Mouse (Mus musculus) brain, adult 2 months (tissue): ENCODE measurements at regions not wholly inside any gene's neighbourhood (a gene's known extent, or its start where the extent isn't known, plus 50 kb on each side); places are given as distances from the start of the nearest gene placed in this dataset.
A peak's percentile ranks its signal among the peaks of the same experiment; 100 is the strongest.

ENCODE experiments used
- DNase-seq: peaks from one replicate; pipeline ENCODE4 v3.0.0; 2011; ENCODE audit warnings: low read depth, low spot score

DNA sequence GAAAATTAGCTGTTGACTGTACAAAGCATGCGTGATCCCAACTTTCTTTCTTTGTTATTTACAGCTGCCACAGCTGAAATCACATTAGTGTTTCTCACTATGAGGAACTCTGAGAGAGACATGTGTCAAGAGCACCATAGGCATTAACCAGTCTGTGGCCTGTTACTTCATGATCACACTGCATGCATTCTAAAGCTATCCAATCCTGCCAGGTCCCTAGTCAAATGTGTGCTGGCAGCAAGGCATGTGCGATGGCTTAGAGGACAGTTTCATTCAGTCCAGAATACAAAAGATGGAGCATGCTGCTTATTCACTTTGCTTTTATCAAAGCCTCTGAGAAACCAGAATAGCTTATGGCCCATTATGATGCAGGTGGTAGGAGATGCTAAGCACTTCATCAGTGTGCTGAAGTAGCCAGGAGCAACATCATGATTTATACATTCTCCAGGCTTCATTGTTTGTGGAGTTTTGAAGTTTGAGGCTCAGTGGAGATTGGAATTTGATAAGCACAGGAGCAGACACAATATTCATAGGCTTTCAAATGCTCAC lies 882.9 kb upstream of the Lrrn3 start:
- DNase-seq, result no peak

DNA sequence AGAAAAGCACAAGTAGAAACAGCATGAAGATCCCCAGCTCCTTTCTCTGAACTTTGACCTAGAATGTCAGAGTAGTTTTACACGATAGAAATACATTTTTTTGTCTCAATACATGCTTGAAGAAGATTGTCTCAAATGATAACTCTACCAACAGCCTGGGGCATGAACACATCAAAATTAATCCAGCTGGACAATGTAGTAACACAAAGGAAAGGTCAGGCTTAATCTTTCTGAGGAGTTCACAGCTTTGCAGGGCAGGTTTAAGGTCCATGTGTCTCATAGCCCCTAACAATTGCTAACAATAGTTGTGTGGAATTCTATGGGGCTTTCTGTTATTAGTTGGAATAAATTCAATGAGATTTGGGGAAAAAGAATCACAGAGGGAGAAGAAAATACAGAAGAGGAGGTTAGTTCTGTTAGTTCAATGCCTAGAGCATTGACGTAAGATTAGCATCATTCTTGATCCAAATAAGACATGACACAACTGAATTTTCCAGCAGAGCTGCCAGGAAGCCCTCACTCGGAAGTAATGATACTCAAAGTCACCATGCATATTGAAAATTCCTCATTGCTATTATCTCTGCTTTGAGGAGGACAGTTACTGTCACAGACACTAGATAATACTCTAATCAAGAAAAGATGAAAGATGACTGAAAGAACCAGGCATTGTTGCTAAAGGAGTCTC lies 852.9 kb upstream of the Lrrn3 start:
- no peak for DNase-seq

DNA sequence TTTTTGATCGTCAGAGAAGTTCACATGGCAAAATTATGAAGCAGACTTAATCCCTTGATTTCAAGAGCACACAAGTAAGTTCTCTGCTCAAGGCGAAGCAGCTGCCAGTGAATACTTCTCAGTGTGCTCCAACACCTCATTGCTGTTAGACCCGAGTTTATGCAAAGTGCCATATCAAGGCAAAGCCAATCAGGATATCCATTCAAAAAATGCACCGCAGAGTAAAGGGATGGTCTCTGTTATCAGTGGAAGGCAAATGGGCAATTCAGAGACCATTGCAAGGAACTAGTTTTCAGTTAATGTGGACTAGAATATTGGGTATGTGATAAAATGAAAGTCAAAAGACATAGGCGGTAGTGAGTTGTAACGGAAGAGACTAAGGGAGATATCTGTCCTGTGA lies 820.2 kb upstream of the Lrrn3 start:
- no peak for DNase-seq

DNA sequence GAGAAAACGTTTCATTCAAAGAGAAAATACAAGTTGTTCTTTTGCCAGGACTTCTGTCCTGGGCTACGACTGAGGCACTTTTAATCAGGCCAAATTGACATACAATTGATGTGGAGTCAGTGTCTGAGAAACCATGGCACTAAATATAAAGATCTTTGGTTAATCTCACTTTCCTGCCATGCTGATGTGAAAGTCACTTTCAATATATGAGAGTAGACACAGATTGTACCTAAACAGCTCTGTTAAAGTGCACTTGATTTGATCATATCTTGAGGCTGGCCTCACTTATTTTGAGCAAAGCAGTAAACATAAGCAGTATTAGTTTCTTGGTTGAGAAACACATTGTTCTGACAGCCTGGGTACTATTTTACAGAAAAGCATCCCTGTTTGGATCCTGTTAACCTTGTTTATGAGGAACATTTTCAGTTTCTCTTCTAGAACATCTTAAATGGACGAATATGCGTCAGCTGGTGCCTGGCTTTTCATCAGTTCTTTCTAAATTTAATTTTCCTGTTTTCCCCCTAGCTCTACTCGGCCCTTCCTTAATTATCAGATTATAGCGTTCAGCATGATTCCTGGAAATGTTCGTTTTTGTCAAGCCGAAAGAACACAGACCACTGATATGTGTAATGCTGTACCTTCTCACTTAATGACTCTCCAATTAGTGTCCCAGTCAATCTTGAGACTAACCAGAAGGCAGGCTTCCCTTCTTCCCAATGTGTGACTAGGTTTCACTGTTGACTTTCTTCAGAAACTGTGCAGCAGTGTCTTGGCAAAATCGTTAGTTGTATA lies 791.2 kb upstream of the Lrrn3 start:
- peak; percentile 2 for DNase-seq

DNA sequence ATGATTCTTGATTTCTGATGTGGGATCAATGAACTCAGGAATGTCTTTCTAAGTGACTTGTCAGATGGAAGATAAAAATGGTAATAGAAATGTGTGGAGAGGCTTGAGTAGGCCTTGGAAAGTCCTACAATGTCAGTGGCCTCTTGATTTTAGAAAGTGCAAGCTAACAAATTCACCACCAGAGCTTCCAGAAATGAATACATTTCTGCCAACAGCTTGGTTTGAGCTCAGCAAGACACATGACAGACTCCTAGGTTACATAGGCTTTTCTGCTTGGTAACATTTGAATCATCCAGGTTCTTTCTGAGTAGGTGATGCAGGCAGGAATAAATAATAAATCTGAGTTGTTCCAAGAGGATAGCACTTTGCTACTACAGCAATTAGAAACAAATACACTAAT lies 764.2 kb upstream of the Lrrn3 start:
- DNase-seq, result no peak

DNA sequence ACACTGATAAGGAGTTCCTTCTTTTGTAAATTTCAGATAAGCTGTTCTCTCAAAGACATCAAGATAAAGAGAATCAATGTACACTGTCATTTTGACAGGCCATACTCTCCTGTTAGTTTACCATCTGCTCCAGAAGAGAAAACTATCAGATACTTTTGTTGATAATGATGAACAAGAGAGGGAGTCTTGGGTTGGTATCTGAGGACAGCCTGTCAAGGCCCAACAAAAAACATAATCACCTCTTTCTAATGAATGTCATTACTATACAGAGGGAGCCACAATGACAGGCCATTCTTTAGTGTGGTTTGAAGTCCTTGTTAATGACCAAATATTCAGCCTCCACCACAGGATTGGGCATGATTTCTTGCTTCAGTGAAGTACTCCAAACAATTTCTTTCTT lies 743.0 kb upstream of the Lrrn3 start:
- DNase-seq, result no peak

DNA sequence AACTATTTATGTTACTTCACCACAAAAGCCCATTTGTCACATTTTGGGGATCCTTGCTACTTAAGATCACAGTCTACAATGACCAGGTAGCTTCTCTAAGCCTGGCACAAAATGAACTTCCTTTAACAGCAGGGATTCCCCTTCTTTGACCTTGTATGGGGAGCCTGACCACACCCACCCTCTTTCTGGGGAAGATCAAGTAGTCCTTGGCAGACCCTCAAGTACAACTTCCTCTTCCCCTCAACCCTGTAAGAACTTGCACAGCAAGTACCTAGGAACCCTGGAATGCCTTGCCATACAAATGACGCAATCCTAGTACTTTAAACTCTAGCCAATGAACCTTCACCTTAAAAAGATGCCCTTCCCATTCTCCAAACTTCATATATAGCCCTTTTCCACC lies 695.4 kb upstream of the Lrrn3 start:
- no peak for DNase-seq

DNA sequence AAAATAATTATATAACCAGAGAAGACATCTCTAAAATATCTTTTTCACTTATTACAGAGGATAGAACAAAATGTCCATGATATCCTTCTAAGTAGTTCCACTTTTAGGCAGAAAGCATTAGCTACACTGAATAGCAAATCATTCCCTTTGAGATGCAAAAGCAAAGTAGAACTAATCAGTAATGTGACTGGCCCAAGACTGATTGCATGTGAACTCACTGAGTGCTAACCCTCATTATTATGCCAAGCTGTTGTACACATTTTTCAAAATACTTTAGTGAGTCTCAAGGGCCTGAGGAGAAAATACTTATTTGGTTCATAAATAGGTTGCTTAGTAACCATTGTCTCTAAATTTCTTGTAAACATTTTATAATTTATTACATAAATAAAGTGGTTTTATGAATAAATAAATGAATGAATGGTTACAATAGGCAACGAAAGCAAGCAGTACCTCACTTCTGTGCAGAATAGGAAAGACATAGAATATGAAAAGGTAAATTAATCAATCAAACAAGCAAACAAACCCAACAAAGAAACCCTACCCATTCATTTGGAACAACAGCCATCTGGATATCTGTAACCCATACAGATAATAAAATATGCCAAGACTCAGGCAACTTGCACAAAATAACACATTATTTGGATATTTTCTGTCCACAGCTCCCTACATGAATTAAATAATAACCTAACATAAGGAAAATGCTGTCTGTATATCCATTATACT lies 693.9 kb upstream of the Lrrn3 start:
- no peak for DNase-seq

DNA sequence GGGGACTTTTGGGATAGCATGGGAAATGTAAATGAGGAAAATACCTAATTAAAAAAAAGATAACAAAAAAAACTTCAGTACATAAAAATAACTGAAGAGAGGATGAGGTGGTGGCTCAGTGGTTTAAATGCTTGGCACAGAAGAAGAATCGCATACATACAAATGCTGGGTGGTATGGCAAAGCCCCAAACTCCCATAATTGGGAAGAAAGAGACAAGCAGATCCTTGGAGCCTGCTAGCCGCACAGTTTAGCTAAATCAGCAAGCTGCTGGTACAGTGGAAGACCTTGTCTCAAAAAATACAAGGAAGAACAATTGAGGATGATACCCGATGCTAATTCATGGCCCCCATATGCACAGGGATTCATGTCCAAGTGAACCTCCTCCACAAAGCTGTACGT lies 661.7 kb upstream of the Lrrn3 start:
- DNase-seq, result peak; percentile 21

DNA sequence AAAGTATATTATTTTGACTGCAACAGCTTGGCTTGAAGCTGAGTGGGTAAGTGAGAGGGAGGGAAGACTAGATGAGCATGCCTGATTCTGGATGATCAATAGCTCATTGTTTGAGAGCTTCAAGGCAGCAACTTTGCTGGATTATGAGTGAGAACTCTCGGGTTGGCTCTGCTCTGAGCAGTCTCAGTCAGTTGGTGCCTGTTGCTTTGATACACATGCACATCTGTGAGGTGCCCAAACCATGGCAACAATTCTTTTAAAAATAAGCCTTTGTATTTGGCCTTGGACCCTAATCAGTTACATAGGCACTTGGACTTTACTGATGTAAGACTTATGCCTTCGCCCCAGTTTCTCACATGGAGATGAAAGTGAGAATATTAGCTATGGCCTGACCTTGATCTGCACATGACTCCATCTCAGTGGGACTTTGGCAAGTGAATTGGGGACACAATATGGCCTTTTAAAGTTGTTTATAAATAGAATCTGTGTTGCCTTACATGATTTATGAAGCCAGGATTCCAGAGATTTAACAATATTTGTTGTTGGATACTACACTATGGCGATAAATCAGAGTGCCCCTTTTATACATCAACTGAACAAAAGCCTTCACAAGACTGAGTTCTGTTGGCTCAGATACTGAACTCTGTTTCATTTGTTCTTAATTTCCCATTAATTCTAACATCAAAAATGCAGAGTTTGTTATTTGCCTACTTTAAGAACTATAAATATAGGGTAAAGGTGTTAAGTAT lies 652.6 kb upstream of the Lrrn3 start:
- DNase-seq, result peak; percentile 64

DNA sequence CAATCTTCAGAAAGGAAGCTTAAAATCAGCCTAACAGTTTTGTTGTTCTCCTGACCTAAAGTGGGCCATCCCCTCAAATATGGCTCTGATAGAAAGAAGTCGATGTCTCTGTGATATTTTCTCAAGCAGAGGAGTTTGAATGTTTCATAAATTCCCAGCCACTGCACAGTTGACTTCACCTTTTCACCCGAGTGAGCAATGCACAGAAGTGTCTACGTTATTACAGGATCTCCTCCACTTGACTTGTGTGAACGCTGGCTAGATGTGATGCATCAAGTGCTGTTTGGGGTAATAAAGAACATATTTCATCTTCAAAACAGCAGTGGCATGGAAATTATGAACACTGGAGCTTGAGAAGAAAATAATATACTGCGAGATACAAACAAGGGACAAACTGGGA lies 651.9 kb upstream of the Lrrn3 start:
- DNase-seq, result peak; percentile 30

DNA sequence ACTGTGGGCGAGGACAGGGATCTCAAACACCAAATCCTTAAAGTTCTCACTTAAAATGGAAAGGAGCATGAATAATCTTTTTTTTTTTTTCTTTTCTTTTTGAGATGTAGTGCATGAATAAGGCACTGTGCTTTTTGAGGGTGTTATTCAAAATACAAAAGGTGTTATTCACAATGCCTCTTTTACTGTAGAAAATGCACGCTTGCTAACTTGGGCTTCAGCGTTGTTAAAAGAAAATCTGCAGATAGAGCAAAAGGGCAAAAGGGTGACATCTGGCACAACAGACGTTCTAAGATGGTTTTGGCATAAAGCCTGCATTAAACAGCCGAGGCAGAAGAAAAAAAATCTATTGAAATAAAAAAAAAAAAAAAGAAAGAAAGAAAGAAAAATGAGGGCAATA lies 651.5 kb upstream of the Lrrn3 start:
- peak; percentile 80 for DNase-seq

DNA sequence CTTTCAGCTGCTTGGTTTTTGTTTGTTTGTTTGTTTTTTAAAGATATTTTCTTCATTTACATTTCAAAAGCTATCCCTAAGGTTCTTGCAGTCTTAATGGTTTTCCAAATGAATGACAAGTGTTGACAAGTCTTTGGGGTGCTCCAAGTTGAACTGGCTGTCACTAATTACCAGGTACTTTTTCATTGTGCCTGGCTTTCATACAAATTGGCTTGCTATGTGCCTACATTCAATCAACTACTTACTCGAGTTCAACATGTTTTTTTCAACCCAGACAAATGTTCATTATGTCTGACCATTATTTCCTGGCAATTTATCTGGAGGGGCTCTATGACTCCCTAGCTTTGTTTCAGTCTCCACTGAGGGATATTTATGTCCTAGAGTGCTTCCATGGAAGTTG lies 614.0 kb upstream of the Lrrn3 start:
- DNase-seq, result no peak

DNA sequence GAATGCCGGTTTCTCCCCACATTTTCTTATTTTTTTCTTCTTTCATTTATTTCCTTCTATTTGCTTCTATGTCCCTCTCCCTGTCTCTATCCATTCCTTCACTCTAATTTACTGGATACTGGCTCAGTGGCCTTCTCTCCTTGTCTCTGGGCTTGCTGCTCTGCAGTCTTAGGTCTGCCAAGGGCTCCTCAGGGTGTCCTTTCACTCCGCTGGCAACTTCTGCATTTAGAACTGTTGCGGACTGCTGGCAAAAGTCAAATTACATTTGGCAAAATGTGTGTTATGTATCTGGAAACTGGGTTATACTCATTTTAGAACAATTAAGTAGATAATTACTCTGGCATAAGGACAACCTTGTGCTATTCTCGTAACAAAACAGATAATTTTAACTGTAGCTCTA lies 584.2 kb upstream of the Lrrn3 start:
- DNase-seq, result peak; percentile 63

DNA sequence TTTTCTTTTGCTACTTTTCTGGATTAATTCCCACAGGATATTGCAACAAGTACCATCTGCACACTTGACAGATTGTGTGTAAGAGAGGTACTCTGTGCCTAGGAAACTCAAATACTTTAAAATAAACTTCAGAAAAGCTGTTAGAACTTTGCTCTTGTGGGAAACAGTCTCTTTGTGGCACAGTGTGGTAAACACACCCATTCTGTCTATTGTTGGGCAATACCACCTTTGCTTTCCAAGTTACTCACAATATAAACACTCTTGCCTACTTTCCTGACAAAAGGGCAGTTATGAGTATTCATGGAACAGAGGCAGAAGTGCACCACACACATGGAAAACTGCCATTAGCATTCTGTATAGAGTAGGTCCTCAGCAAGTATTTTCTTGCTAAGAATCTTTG lies 577.5 kb upstream of the Lrrn3 start:
- DNase-seq, result no peak

DNA sequence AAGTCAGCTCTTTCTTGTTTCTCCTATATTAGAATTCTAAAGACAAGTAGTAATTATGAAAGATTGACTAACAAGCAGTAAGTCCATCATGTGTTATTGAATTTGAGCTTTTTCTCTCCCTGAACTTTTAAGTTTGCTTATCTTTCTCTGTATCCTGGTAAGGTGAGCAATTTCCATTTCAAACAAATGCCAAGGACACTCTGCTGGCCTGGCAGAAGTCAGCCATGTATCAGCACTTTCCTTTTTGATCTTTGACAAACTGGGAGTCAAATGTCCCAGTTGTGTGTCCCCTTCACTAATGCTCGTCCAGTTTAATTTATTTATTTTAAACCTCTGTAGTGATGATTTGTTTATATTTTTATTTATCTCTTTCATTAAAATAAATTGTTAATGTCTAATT lies 562.8 kb upstream of the Lrrn3 start:
- no peak for DNase-seq

DNA sequence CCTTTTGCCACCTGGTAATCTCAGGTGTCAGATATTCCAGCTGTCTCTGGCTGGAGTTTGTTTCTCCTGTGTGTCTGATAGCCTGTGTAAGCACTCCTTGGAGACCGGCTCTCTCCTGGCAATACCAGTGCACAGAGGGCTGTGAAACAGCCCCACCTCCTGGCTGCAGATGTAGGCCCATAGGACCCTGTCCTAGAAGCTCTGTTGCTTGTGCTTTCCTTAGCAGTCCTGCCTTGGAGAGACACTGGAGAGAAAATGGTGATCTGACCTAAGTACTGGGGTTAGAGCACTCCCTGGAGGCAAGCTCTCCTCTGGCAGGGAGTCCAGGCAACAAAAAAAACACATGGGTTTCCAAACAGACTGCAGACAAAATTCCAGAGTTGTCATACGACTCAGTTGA lies 541.6 kb upstream of the Lrrn3 start:
- DNase-seq, result no peak

DNA sequence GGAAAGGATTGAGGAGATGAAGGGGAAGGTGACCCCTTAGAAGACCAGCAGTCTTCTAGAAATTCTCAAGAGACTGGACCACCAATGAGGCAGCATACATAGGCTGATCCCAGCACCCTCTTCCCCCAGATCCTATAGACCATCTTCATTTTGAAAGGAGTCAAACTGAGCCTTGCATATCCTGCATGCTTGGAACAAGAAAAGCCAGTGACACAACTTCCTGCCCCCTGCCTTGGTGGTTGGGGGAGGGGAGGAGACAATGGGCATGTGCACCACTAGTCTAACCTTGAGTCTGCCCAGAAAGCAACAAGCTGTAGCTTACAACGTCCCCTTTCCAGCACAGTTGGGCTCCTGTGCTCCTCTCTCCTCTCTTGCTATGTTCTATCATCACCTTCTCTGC lies 531.3 kb upstream of the Lrrn3 start:
- no peak for DNase-seq

DNA sequence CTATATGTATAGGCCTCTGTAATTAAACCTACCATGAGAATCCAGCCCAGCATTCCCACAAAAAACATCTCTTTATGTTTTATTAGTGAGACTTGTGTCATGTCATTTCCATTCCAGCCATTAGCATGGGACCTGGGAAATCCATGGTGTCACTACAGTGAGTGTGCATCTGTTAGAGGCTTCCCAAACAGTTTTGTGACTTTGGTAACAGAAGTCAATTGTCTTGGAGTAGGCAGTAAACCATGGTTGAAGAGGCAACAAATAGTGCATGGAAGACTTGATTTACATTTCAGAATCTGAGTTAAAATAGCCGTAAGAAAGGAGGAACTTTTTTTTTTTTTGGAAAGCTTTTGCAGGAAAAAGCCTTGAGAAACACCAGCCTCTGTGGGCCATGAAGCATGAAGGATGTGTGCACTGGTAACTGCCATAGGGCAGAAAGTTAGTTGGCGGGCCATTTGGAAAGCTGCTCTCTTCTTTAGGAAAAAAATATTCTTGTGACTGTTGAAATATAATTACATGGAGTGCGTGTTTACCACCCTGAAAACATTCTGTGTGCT lies 522.7 kb upstream of the Lrrn3 start:
- no peak for DNase-seq

DNA sequence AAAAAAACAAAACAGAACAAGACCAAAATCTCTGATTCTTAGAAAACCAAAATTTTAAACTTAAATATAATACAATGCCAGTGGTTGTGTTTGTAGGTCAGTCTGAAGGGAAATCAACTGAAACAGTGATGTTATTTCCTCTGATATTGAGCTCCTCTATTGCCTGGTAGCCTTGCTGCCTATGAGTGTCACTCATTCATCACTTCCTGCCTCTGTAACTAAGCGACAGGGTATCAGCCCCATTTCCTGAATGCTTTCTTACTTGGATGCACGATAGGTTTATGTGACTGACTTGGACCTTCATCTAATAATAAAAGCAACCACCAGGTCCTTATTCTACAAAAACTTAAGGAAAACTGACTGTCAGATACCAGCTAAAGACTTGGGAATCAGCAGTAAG lies 520.7 kb upstream of the Lrrn3 start:
- no peak for DNase-seq
